Mouse (Mus musculus) gastrocnemius, postnatal 4 days (tissue): ENCODE data around the gene Prn. TPM values are rescaled to one million over a fixed set of nuclear protein-coding genes. Genes with fewer than 3 reads are reported as not detected.

Experiments used
- DNase-seq, 2 experiments: peaks; one replicate each; pipeline ENCODE4 v3.0.0; 2021 to 2022; ENCODE audit warnings: low spot score in 2 of 2, mixed read lengths in 2 of 2
- total RNA-seq, 2 experiments: library from RNA; stranded (reverse); gene quantifications; 2 replicates each; pipeline ENCODE4 v1.2.3; 2021

The Prn gene
- total RNA-seq, 2 experiments from 2014 or later: not detected

DNA sequence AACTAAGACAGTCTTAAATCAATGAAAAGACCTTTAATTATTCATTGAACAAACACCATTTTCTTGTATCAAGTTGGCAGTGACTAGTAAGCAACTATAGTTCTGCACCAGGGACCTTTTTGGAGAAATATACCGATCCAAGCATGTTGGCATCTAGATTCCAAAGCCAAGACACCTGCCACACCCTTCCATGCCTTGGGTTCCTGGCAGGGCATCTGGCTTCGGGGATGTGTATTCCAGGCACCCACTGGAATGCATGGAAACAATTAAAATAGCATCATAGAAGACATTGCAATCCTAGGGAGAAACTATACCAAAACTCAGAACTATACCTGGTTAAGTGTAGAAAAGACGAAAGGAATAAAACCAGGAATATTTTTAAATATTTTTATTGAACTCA, 3.5 kb upstream of the Prn start:
- DNase-seq: no peak

GRCm38 (mm10) chr2:131906846-131907245, 2.9 kb upstream of the Prn start:
- peak in 1 of 2 experiments; percentile 34 for DNase-seq

DNA sequence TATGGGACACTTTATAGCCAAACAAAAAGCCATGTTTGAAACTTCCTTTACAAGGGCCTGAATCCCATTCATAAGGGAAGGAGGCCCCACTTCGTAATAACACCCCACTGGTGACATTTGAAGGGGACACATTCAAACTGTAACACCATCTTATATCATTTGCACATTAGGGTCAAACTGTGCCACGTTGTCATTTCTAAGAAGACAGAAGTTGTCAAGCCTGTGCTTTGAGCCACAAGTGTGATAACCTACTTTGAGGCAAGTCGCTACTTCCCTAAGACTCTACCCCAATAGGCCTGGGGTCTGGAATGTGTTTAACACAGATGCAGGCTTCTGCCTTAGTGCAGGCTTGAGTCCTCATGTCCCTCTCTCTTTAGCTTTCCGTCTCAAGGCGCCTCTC, 2.4 kb upstream of the Prn start:
- no peak for DNase-seq

GRCm38 (mm10) chr2:131908351-131908861, 1.4 kb upstream of the Prn start:
- DNase-seq: no peak

GRCm38 (mm10) chr2:131908906-131909305, 851 bp upstream of the Prn start:
- DNase-seq: no peak

- no peak for DNase-seq
These were observed 1.1 kb downstream of the Prn start for GRCm38 (mm10) chr2:131910847-131911246.

- no peak for DNase-seq
These were observed 1.6 kb downstream of the Prn start for GRCm38 (mm10) chr2:131911341-131911740.

DNA sequence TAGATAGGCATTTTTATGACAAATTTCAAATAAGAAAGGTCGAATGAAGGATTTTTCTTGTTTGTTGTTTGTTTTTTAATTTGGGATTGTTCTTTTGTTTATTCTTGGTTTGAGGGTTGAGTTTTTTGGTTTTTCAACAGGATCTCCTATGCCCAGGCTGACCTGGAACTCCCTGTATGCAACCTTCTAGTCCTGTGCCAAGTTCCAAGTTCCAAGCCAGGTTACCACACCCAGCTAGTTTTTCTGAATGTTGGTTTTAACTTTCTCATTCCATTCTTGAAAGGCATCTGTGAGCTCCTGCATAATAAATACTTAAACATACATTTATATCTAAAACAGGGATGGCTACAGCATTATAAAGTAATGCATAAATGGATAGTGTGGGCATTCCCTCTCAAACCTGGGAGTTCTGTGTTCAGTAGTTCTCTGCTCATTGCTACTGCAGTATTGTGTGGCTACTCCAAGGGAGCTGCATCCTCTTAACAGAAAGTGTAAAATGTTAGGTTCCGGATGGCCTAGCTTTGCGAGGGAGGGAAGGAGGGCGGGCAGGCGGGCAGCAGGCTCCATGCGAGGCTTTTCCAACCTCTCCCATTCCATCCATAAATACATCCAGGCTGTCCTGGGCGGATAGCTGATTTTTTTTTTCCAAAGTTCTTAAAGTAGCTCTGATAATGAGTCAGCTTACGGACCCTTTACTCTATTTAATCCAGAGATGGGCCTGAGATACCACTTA, 2.9 kb downstream of the Prn start:
- no peak for DNase-seq

DNA sequence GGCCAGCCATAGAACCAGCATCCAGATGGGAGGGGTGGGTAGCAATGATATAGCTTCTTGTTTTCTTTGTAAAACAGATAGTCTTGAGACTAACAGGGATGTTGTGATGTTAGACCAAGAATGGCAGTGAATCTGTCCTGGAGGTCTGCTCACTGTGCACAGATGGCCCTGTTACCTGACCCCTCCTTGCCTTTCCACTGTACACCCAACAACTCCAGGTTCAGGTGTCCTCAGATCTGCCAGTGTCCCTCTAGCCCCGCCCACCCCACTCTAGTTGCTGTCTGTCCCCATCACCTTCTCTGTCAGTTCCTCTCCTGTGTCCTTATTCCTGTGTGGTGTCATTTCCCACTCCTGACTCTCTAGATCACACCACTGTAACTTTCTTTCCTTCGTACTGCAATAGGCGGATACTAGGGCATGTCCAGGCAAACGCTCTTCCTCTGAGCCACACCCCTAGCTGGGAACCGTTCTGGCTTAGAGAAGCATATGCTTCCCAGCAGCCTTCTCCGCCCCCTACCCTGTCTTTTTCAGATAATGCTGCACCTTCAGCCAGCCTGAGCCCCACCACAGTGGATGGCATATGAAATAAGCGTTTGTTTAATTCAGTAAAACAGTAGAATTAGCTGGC, 22.6 kb downstream of the Prn start:
- DNase-seq: no peak

DNA sequence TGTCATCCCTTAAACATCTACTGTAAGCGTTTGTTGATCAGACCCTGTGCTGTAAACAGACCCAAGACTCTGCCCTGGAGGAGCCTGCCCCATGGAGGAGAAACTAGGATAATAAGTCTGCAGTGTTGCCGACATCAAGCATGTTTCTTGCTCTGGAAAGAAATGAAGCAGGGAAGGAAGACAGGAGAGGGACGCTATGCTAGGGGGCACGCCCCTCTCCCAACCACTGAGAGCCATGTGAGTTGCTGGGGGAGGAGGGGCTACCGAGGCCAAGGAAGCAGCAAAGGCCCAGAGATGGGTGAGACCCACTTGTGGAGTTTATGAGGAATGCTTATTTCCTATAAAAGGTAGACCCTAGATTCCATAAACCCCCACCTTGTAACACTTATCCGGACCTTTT, 23.3 kb downstream of the Prn start:
- DNase-seq: no peak

DNA sequence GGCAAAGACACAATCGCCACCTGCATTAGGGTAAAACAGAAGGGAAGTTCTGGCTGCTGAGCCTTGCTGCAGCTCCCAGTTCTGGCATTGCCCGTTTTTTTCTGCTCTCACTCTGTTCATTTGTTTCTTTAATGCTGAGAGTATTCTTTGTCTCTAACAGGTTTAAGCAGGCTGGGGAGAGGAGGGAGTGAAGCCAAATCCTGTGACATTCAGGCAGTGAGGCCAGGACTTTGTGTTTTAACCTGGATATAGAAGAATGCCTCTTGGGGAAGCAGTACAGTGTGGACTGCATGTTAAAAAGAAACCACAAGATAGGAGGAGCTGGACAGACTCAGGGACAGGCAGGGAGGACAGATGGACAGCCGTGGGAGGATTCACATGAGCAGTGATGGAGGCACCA, 23.8 kb downstream of the Prn start:
- DNase-seq: no peak

DNA sequence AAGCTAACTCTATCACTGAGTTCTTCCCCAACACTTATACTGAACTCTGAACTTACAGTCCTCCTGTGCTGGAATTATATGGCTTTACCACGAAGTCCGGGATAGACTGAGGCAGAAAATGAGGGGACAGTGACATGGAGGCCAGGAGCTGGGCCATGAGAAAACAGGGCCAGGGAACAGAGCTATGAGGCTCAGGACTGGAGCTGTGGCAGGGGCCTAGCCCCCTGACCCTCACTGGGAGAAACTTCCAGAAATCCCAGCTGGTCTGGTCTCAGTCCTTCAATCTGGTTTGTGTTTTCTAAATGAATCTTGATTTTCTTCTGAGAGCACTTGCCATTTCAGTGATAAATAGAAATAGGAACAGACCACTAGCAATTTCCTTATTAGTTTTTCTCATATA, 24.5 kb downstream of the Prn start:
- DNase-seq: no peak

GRCm38 (mm10) chr2:131935390-131936105, 25.8 kb downstream of the Prn start:
- no peak for DNase-seq

DNA sequence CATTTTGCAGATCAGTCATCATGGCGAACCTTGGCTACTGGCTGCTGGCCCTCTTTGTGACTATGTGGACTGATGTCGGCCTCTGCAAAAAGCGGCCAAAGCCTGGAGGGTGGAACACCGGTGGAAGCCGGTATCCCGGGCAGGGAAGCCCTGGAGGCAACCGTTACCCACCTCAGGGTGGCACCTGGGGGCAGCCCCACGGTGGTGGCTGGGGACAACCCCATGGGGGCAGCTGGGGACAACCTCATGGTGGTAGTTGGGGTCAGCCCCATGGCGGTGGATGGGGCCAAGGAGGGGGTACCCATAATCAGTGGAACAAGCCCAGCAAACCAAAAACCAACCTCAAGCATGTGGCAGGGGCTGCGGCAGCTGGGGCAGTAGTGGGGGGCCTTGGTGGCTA, 26.7 kb downstream of the Prn start:
- DNase-seq: no peak

DNA sequence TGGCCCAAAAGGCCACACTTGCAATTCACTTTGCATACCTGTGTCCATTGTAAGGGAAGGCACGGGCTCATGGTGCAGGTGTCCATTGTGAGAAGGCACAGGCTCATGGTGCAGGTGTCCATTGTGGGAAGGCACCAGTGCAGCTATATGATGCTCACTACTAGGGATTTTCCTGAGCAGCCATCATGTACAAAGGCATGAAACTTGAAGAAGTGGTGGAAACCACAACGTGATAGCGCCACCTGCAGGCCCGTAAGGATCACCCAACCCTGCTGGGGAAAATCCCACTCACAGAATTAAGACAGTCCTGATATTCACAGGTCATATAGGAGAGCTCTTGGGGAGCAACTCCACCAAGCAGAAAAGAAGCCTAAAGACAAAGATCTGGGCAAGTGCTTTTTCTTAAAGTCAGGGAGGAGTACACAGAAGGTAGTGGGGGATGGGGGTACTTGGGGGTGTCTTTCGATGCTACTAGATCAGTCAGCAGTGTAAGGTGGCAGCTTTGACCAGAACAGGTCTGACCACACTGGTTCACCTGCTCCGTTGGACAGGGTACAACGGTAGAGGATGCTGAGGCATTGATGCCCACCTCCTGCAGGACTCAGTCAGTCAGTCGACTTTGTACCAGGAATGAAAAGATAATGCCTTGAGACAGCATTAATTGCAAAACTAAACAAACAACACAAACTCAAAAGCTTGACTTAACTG, 29.8 kb downstream of the Prn start:
- peak in 1 of 2 experiments; percentile 58 for DNase-seq

DNA sequence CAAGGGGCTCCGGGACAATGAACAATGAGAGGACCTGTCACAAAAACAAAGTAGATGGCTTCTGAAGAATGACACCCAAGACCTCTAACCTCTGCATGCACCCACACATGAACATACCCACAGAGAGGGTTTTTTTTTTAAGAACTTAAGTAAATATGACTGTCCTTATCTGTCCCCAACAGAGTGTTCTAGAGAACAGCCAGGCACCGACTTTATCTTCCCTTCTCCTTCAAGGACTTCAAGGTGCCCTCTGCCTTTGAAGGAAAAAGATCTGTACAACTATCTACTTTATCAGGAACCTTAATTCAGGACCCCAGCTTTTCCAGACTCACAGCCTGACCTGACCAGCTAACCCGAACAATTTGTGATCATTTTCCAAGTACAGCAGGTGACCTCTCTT, 30.7 kb downstream of the Prn start:
- DNase-seq: no peak

DNA sequence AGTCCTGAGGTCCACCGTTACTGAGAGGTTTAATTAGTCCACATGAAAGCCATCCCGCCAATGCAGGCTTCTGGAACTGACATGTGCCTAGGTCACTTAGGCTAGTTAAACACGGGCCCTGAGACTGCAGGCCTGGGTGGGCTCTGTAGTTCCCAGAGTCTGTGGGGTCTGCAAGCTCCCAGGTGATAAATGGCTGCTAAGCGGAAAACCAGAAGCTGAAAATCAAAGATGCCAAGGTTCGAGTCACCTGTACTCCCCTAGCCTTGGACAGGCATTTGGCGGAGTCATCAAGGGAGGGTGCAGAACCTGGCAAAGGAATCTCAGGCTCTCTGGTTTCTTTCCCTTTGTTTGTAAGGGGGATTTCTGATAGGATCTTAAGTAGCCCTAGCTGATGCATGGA, 31.7 kb downstream of the Prn start:
- no peak for DNase-seq

- no peak for DNase-seq
These were observed 34.6 kb downstream of the Prn start for GRCm38 (mm10) chr2:131944370-131944769.

- DNase-seq: peak in 1 of 2 experiments; percentile 6
These were observed 35.5 kb downstream of the Prn start for GRCm38 (mm10) chr2:131945225-131945624.

GRCm38 (mm10) chr2:131945765-131946164, 36.0 kb downstream of the Prn start:
- peak in 1 of 2 experiments; percentile 7 for DNase-seq

DNA sequence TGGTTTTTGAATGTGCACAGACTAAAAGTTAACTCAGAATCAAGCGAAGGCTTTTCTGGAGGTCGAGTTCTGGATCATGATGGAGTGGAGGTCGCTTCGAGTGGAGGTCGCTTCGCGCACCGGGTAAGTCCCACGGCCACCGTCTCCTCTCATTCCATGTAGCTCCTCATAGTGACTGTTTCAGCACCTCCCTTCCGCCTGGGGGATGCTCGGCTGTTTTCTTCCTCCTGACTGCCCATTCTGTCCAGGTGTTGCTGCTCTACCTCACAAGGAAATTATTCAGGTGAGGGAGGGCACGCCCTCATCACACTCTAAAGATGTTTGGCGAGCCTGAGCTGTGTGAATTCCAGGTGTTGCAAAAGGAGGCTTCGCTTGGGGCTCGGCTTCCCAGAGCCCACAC, 36.6 kb downstream of the Prn start:
- DNase-seq: peak in 1 of 2 experiments; percentile 14
